Mouse (Mus musculus) hindbrain, embryonic 16.5 days (tissue): ENCODE measurements around the gene Prkag2. TPM values are rescaled to one million over a fixed set of nuclear protein-coding genes. Genes with fewer than 3 reads are reported as not detected.

Experiments used
- ATAC-seq: fragments of 200-750 bp; cut with Nextera tagmentation; 2 replicates; pipeline ENCODE4 v1.8.0; 2017; ENCODE audit warnings: moderate TSS enrichment, moderate library complexity
- H3K27ac ChIP-seq: fragments of 300-500 bp; sonication (generic); 2 replicates; pipeline ENCODE4 v1.5.1; 2014; ENCODE audit warnings: low read depth, mild to moderate bottlenecking, control low read depth, low read length, moderate library complexity
- H3K27me3 ChIP-seq: fragments of 300-500 bp; sonication (generic); replicated peaks from 2 replicates; pipeline ENCODE4 v1.6.1; 2014; ENCODE audit warnings: low read length; ENCODE audit not compliant: control insufficient read depth, insufficient read depth
- H3K36me3 ChIP-seq: fragments of 300-500 bp; sonication (generic); 2 replicates; pipeline ENCODE4 v1.6.1; 2014; ENCODE audit warnings: mild to moderate bottlenecking, low read length, moderate library complexity, mixed read lengths; ENCODE audit not compliant: control insufficient read depth, insufficient read depth
- H3K4me1 ChIP-seq: fragments of 300-500 bp; sonication (generic); 2 replicates; pipeline ENCODE4 v1.6.1; 2014; ENCODE audit warnings: low read depth, low read length; ENCODE audit not compliant: control insufficient read depth, insufficient read depth
- H3K4me2 ChIP-seq: fragments of 300-500 bp; sonication (generic); 2 replicates; pipeline ENCODE4 v1.6.1; 2014; ENCODE audit warnings: mild to moderate bottlenecking, low read length, control low read depth, moderate library complexity
- H3K4me3 ChIP-seq: fragments of 300-500 bp; sonication (generic); 2 replicates; pipeline ENCODE4 v1.5.1; 2014; ENCODE audit warnings: mild to moderate bottlenecking, low read length, control low read depth, moderate library complexity
- H3K9ac ChIP-seq: fragments of 300-500 bp; sonication (generic); 2 replicates; pipeline ENCODE4 v1.6.1; 2014; ENCODE audit warnings: low read depth, mild to moderate bottlenecking, control low read depth, low read length, moderate library complexity
- H3K9me3 ChIP-seq: fragments of 300-500 bp; sonication (generic); 2 replicates; pipeline ENCODE4 v1.6.1; 2014; ENCODE audit warnings: mild to moderate bottlenecking, low read length, moderate library complexity; ENCODE audit not compliant: control insufficient read depth
- WGBS: fragments of 180-500 bp; shearing (Covaris S2); extraction: QIAGEN DNeasy Blood & Tissue Kit; methylation state at CpG from one replicate; pipeline ENCODE4 v1.1.7; 2014; 5-methylcytosine and 5-hydroxymethylcytosine counted together
- polyA plus RNA-seq: library from polyadenylated mRNA; unstranded; fragments of >200 nt; fragmentation: Nextera tagmentation; extraction: Ambion mirVana; gene quantifications from 2 replicates; pipeline ENCODE4 v1.2.1, GENCODE M21; 2015

Prkag2 gene
- polyA plus RNA-seq, 1 experiment from 2014 or later = 111 TPM

DNA sequence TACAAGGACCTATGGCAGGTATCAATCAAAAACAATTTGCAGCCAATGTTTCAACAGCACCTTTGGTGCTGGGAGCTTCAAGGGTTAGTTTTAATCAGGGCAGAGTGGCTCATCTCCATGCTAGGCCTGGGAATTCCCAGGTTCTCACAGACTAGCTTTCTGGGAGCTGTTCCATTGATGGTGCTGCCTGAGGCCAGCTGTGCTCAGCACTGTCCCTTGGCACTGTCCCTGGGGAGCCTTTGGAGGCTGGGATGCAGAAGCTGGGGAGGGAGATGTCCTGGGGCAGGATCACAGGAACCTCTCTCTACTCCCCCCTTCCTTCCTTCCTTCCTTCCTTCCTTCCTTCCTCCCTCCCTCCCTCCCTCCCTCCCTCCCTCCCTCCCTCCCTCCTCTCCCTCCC, 13.7 kb upstream of the Prkag2 start:
- no peak for ATAC-seq
- H3K9me3 ChIP-seq = no peaks in the 10 kb centered on the region
- no peaks in the 10 kb centered on the region for H3K4me1 ChIP-seq

DNA sequence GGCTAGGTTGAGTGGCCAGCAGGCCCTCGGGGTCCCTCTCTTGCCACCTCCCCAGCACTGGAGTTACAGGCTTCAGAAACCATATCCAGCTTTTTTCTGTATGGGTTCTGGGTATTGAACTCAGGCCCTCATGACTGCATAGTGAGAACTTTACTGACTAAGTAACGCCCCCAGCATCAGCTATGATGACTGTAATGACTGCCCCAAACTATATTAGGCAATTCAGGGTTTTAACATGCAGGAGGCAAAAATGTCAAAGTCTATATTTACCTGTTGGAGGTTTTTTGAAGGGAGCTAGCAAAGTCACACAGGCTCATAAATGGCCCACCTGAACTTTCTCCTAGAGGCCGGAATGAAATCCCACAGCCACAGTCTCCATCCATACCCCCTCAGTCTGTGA, 9.9 kb upstream of the Prkag2 start:
- no peak overlapping the region for H3K9ac ChIP-seq
- H3K4me3 ChIP-seq = no peak overlapping the region
- H3K27ac ChIP-seq = no peak overlapping the region
- 89% methylated on average over 3 of the region's 3 CpGs for WGBS
- no peak overlapping the region for H3K4me2 ChIP-seq
- H3K4me1 ChIP-seq = no peaks in the 10 kb centered on the region
- H3K9me3 ChIP-seq = no peaks in the 10 kb centered on the region
- no peaks in the 10 kb centered on the region for H3K36me3 ChIP-seq
- ATAC-seq = no peak
- no peaks in the 10 kb centered on the region for H3K27me3 ChIP-seq

More for the DNA sequence above, 13.7 kb upstream of the Prkag2 start:
- H3K27me3 ChIP-seq = no peaks in the 10 kb centered on the region
- no peak overlapping the region for H3K4me3 ChIP-seq
- H3K9ac ChIP-seq = no peak overlapping the region
- no peak overlapping the region for H3K4me2 ChIP-seq
- H3K27ac ChIP-seq = no peak overlapping the region
- no peaks in the 10 kb centered on the region for H3K36me3 ChIP-seq

- H3K9ac ChIP-seq = no peak overlapping the region
- H3K27ac ChIP-seq = no peak overlapping the region
- peaks cover 5% of the 10 kb centered on the region for H3K4me1 ChIP-seq
- no peaks in the 10 kb centered on the region for H3K9me3 ChIP-seq
- no peak overlapping the region for H3K4me2 ChIP-seq
- no peak for ATAC-seq
- H3K27me3 ChIP-seq = peaks cover 3% of the 10 kb centered on the region; the same call in 1 of the 2 replicates
- no peaks in the 10 kb centered on the region for H3K36me3 ChIP-seq
- H3K4me3 ChIP-seq = no peak overlapping the region
Measured at GRCm38 (mm10) chr5:25105748-25106147, 5.3 kb upstream of the Prkag2 start.

GRCm38 (mm10) chr5:25101126-25101523, 683 bp upstream of the Prkag2 start:
- Histone ChIP-seq H3K9ac (peak overlapping the region; percentile 66), H3K27me3 (peaks cover 11% of the 10 kb centered on the region), H3K4me3 (peak overlapping the region; percentile 55), H3K36me3 (no peaks in the 10 kb centered on the region), H3K4me1 (peaks cover 14% of the 10 kb centered on the region), H3K4me2 (peak overlapping the region; percentile 97), H3K9me3 (no peaks in the 10 kb centered on the region), H3K27ac (no peak overlapping the region)
- peak; percentile 60 for ATAC-seq
- 0% methylated on average over 25 of the region's 25 CpGs for WGBS

- Histone ChIP-seq H3K36me3 (no peaks in the 10 kb centered on the region), H3K4me3 (peak overlapping the region; percentile 55), H3K9ac (peak overlapping the region; percentile 49; the same call in 1 of the 2 replicates), H3K27ac (no peak overlapping the region), H3K4me2 (peak overlapping the region; percentile 97), H3K4me1 (peaks cover 14% of the 10 kb centered on the region), H3K9me3 (no peaks in the 10 kb centered on the region), H3K27me3 (peaks cover 11% of the 10 kb centered on the region)
- peak; percentile 22; the same call in 1 of the 2 replicates for ATAC-seq
- WGBS = 0% methylated on average over 26 of the region's 26 CpGs
Measured at GRCm38 (mm10) chr5:25100157-25100515, 306 bp downstream of the Prkag2 start.

- peaks cover 11% of the 10 kb centered on the region for H3K27me3 ChIP-seq
- under 1% methylated on average over 45 of the region's 45 CpGs for WGBS
- peak; percentile 77 for ATAC-seq
Measured at GRCm38 (mm10) chr5:25099367-25100156, 880 bp downstream of the Prkag2 start.

DNA sequence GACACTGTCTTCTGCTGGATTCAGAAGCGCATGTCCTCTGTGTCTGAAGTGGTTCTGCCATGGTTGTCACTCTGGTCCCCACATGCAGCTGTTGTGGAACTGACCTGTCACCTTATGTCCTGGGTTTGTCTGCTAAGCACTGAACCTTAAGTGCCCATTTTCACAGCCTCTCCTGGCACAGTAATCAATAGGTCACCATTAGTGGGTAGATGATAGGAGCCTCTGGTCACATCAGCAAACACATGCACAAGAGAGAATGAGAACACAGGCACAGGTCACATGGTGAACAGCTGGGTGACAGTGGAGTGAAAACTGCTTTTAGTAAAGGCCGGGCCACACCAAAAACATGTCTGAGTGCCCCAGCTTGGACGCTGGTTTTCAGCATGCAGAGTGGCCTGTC, 2.6 kb downstream of the Prkag2 start:
- no peak overlapping the region for H3K27ac ChIP-seq
- no peaks in the 10 kb centered on the region for H3K36me3 ChIP-seq
- no peak overlapping the region for H3K4me3 ChIP-seq
- peaks cover 11% of the 10 kb centered on the region for H3K27me3 ChIP-seq
- no peak for ATAC-seq
- WGBS = 80% methylated on average over 3 of the region's 3 CpGs
- peaks cover 14% of the 10 kb centered on the region for H3K4me1 ChIP-seq
- H3K9me3 ChIP-seq = no peaks in the 10 kb centered on the region
- no peak overlapping the region for H3K4me2 ChIP-seq
- no peak overlapping the region for H3K9ac ChIP-seq

More at GRCm38 (mm10) chr5:25099367-25100156, 880 bp downstream of the Prkag2 start:
- no peaks in the 10 kb centered on the region for H3K36me3 ChIP-seq
- H3K4me1 ChIP-seq = peaks cover 14% of the 10 kb centered on the region
- H3K9me3 ChIP-seq = no peaks in the 10 kb centered on the region
- no peak overlapping the region for H3K27ac ChIP-seq
- peak overlapping the region; percentile 97 for H3K4me2 ChIP-seq
- H3K4me3 ChIP-seq = peak overlapping the region; percentile 55
- H3K9ac ChIP-seq = peak overlapping the region; percentile 49

GRCm38 (mm10) chr5:25096431-25096830, 4.0 kb downstream of the Prkag2 start:
- H3K27me3 ChIP-seq = peaks cover 8% of the 10 kb centered on the region
- no peak overlapping the region for H3K4me3 ChIP-seq
- H3K9ac ChIP-seq = no peak overlapping the region
- ATAC-seq = no peak
- H3K36me3 ChIP-seq = no peaks in the 10 kb centered on the region
- no peak overlapping the region for H3K4me2 ChIP-seq
- no peak overlapping the region for H3K27ac ChIP-seq
- H3K4me1 ChIP-seq = peaks cover 12% of the 10 kb centered on the region
- WGBS = 72% methylated on average over 4 of the region's 4 CpGs
- no peaks in the 10 kb centered on the region for H3K9me3 ChIP-seq

GRCm38 (mm10) chr5:25092630-25093245, 7.7 kb downstream of the Prkag2 start:
- no peak overlapping the region for H3K9ac ChIP-seq
- no peak overlapping the region for H3K27ac ChIP-seq
- no peak for ATAC-seq
- no peaks in the 10 kb centered on the region; the same call in 1 of the 2 replicates for H3K4me1 ChIP-seq
- no peak overlapping the region for H3K4me2 ChIP-seq
- no peak overlapping the region for H3K4me3 ChIP-seq
- H3K9me3 ChIP-seq = no peaks in the 10 kb centered on the region
- H3K27me3 ChIP-seq = no peaks in the 10 kb centered on the region
- H3K36me3 ChIP-seq = no peaks in the 10 kb centered on the region
- WGBS = 73% methylated on average over 8 of the region's 8 CpGs
